ENCODE assay signal across 9 mouse cellular contexts in the genomic region with DNA sequence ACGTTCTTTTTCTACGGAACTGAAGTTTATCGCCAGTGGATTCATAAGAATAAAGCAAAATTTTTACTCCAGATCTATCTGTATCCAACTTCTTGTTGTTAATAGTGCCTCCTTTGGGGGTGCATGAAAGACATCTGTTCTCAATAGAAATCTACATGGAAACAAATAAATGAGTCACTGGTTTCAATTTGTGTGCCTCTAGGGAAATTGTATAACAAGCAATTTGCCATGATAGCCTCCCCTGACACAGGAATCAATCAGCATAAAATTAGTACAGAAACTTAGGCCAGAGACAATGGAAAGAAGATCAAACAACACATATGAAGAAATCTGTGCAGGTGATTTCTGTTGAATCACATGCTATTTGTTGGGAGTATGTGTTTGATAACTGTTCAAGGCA.
"Had no signal": no experiment of that assay in that cellular context is flagged by ENCODE, and none has a peak within 500 bp of the region (broad histone marks: within the 10 kb centered on the region; RNA-seq: fewer than 3 reads in every experiment).

No protein-coding gene starts in this region.

- DNase-seq: liver, postnatal 0 days; lung, adult 2 months; lung, postnatal 14 days; lung, postnatal 36 days; midbrain, embryonic 14.5 days; right cerebral cortex, postnatal 14 days; thymus, adult 2 months; thymus, postnatal 25 days; thymus, postnatal 4 days had no signal
